Mouse (Mus musculus): ENCODE measurements around the gene Nup214.

Nup214 gene

GRCm38 (mm10) chr2:32045375-32045774, 71.1 kb downstream of the Nup214 start:
- DNase-seq (ENCODE audit: low spot score) = no peak

- DNase-seq (ENCODE audit: low spot score) = no peak
Observed at GRCm38 (mm10) chr2:32046009-32046408, 71.8 kb downstream of the Nup214 start.

GRCm38 (mm10) chr2:32047323-32047722, 73.1 kb downstream of the Nup214 start:
- DNase-seq (ENCODE audit: low spot score) = no peak

DNA sequence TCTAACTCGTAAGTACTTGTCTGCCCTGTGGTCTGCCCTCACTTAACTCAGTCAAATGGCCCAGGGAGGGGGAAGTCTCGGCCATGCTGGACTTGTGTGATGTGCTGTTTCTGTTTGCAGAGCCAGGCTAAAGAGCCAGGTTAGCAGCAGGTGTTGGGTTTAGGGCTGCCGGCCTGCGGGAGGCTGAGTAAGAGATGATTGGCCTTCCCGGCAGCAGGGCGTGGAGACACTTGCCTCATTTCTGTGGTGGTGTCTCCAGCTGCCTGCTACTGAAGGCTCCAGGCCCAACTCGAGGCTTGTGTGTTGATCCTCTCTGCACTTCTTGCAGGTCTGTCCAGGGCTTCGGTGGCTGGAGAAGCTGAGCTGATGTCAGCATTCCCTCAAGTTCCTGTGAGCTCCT, 77.6 kb downstream of the Nup214 start:
- no peak for DNase-seq (ENCODE audit: low spot score)

DNA sequence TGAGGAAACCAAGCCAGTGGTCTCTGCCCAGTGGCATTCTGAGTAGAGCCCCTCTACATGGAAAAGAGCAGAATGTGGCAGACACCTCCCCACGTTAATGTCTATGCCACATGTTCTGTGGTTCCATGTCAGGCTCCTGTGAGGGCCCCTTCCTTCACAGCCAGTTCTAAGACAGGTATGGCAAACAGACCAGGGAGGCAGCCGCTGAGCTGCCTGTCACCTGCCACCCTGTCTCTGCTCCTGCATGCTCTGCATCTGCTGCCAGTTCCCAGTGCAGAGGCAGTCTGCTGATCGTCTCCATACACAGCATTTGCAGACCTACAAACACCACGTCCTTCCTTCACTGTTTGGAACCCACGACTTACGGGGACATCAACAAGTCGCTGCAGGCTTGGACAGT, 78.2 kb downstream of the Nup214 start:
- DNase-seq (ENCODE audit: low spot score) = no peak

DNA sequence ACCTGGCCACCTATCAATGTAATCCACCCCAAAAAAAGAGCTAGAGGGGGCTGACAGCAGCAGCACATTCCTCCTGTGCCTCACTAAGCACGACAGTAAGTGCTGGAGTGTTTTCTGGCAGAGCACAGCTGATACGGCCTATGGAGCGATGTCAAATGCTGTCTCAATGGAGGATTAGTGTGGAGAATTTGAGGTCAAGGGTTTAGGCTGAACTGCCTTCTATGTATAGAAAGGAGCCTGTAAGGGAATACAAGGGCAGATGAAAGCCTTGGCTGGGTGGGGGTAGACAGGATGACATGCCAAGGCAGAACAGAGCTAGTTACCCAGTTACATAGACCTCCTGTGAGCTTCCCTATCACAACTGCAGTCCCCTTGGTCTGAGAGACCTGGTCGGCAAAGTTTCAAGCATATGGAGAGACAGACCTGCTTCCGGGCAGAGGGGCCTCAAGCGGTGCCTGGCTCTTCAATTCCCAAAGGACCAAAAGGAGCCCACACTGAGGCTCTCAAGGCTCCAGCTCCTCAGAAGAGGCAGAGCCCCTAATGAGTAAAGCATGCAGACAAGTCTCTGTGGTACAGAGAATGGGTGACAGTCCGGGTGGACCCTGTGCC, 81.2 kb downstream of the Nup214 start:
- peak; percentile 54 for DNase-seq (ENCODE audit: low spot score)

DNA sequence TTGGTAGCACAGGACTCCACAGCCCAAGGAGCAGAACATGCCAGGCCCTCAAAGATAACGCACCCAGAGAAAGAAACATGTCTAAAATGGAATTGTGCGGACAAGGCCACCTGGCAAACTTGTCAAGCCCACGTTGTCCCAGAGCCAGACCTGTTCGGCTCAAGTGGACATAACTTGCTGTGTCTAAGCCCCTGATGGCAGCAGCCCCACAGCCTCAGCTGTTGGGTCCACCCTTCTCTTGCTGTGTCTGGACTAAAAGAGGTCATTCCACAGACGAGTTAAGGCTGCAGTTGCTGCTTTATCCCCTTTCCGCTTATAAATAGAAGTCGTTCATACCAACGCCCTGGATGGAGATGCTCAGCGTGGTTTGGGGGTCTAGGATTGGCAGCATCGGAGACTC, 82.3 kb downstream of the Nup214 start:
- no peak for DNase-seq (ENCODE audit: low spot score)

DNA sequence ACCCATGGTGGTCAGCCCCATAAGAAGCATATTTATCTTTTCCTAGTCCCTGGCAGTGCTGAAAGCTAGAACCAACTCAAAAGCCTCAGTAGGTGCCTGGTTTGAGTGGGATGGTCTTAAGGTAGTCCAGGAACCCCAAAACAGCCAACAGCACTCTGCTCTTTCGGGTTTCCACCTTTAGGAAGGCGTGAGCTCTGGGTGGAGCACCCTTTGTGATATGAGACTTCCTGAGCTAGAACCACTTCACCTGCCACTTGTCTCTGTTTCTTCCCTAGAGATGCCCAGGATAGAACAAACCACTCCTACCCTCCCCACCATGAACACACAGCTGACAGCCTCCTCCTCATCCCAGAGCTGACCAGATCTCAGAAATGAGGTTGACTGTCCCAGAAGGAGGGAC, 83.1 kb downstream of the Nup214 start:
- no peak for DNase-seq (ENCODE audit: low spot score)

- no peak for DNase-seq (ENCODE audit: low spot score)
Observed at GRCm38 (mm10) chr2:32057794-32058193, 83.6 kb downstream of the Nup214 start.

- no peak for DNase-seq (ENCODE audit: low spot score)
Observed at GRCm38 (mm10) chr2:32058241-32058640, 84.0 kb downstream of the Nup214 start.

GRCm38 (mm10) chr2:32058716-32059115, 84.5 kb downstream of the Nup214 start:
- DNase-seq (ENCODE audit: low spot score) = no peak

- no peak for DNase-seq (ENCODE audit: low spot score)
Observed at GRCm38 (mm10) chr2:32059613-32060012, 85.4 kb downstream of the Nup214 start.

DNA sequence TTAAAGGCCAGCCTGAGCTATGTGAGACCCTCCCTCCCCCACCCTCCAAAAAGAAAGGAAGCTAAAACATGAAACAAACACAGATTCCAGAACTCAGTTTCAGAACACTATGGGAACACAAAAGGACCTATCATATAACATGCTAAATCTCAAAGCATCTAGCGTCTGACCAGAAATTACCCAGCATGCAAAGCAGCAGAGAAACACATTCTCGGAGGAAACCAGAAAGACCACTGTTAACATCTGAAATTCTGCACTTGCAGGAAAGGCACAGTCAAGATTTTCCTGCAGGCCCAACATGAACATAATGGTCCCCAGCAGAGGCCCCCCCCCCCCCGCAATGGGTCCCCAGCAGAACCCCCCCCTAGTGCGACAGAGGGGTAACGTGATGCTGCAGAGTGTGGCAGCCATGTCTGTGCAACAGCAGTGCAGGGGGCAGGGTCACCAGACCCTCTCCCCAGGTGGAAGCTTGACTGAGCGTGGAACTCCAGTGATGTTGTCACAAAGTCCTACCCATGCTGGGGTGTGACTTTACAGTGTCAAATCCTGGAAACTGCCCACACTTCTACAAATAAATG, 86.1 kb downstream of the Nup214 start:
- no peak for DNase-seq (ENCODE audit: low spot score)

DNA sequence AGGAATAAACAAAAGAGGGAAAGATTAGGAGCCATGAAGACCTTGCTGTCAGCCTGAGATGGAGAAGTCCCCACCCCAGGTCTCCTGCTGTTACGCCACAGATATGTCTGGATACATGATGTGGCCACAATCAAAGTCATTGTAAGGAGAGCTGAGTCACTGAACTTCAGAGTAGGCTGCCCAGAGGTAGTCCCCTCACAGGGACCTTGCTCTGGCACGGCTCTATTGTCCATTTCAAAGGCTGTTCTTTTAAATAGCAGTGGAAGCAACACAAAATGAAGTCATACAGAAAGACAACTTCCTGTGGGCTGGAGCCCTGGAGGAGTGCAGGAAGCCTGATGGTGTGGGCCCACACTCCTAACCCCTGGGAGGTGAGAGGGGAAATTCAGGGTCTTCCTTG, 87.0 kb downstream of the Nup214 start:
- no peak for DNase-seq (ENCODE audit: low spot score)

DNA sequence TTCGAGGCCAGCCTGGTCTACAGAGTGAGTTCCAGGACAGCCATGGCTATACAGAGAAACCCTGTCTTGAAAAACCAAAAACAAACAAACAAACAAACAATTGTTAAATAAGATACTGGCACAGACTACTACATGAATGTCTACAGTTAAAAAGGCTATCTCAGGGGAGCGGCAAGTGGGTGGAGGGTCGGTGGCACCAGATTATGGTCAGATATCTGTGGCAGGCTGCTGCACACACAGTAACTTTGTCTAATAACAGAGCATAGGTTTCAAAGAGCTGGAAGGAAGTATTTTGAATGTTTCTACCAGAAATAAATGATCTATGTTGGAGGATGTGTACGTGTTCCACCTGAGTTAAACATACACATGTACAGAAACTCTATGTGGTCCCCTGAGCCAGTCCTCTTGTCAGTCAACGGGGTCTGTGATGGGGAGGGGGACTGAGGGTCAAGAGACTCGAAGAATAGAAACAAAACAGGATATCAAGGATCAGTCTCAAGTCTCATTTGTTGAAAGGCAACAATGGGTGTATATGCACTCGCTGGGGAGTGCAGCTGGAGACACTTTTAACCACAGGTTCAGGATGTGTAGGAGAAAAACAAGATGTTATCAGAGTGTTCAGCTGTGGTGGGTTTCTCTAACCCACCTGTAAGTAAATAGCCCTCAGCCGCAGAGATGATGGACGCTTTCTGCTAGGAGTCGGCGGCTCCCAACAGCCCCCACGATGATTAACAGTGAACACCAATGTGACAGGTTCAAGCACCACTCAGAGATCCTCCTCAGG, 87.7 kb downstream of the Nup214 start:
- DNase-seq (ENCODE audit: low spot score) = no peak

- no peak for DNase-seq (ENCODE audit: low spot score)
Observed at GRCm38 (mm10) chr2:32062626-32063410, 88.6 kb downstream of the Nup214 start.

- DNase-seq (ENCODE audit: low spot score) = no peak
Observed at GRCm38 (mm10) chr2:32063451-32064151, 89.4 kb downstream of the Nup214 start.

DNA sequence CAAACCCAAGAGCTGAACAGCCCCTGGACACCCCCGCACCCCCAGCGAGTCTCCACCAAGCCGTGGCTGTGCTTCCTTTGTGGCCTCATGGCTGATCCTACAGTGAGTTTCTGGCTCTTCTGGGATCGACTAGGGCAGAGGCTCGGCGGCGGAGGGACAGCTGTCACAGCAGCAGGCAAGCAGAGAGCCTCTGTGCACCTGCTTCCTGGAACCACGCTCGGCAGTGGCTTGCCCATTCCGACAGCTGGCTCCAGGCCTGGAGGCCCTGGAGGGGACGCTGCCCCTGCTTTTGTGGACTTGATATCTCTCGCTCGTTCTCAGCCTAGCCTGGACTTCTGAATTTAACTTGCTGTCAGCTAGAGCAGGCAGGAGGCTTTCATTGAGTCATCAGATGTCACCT, 90.7 kb downstream of the Nup214 start:
- no peak for DNase-seq (ENCODE audit: low spot score)

DNA sequence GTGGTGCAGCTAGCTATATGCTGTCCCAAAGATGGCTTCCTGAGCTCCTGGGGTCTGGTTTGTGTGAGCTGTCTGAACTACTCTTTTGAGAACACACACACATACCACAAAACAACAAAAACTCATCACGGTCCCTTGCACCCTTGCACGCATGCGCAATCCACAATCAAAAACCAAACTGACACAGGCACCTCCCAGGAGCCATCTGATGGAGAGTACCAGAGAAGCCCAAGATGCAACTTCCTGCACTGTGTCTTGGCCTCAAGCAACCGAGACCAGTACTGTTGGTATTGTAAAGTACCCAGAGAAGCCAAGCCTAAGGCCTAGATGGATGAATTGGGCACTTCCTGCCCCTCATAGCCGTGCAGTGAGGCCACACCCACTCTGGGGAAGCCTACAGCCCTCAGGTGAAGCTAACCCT, 91.1 kb downstream of the Nup214 start:
- DNase-seq (ENCODE audit: low spot score) = no peak

DNA sequence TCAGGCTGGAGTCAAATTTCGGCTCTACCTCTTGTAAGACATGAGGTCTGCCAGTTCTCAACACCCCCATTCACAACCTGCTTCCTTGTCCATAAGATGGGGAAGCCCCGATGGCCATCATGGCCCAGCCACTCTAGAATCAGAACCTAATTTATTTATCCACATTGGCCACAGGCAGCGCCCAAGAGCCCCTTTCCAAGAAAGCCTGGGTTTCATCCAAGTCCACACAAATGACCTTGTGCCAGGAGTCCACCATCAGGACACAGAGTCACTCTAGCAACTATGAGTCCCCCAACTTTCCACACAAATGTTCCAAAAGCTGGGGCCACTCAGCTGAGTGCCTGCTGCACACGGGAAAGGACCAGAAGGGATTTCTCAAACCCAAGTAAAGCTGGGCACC, 91.8 kb downstream of the Nup214 start:
- no peak for DNase-seq (ENCODE audit: low spot score)

DNA sequence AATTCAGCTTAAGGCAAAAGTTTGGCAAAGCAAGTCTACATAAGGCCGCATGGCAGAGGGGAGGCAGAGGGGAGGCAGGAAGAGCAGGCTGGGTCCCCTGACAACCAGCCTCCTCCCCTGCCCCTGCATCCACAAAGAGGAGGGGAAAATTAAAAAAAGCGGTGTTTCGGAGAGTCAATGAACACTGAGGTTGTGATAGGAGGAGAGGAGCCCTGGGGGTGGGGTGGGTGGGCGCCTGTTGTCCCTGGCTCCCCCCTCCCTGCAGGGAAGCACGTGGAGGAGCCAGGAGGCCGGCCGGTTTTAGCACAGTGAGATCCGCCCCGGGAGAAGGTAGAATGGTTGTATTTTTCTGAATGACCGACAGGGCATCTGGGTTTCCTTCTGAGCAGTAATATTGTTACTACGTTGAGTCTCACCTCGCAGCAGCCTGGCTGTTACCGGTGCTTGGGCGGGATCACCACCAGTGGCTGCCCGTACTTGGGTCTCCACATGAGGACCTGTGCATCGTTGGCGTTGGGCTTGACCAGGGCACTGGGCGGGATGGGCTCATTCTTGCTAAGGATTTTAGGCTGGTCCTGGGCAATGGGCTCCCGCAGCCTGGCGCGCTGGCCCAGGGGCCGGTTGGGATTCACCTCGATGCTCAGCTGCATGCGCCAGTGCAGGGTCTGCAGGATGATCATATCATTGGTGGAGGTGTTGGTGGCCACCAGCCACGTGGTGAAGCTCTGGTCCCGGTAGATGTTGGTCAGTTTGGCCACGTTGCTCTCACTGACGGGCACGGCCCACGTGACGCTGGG, 94.8 kb downstream of the Nup214 start:
- DNase-seq (ENCODE audit: low spot score) = no peak
